Mouse (Mus musculus): Measurements from ENCODE around the gene Zbtb17.

DNA sequence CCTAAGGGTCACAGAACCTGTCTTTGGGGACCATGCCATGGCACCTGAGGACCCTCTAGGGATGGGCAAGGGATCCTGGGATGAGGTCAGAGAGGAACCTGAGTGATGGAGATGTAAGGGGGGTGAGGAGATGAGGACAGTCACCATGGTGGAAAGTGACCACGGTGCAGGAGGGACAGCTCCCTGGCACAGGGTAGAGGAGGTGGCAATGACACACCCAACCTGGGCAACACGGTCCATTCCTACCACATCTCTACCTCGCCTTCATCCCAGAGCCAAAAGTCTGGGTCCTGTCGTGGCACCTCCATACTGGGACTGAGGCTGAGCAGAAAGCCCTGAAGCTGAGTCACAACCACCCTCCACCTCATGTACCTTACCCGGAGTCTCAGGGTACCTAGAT is 21.6 kb upstream of the Zbtb17 start:
- TF ChIP-seq CTCF (IDR thresholded peaks at IDR 0.05; ENCODE audit: low read depth) (no peak), EP300 (optimal IDR thresholded peaks at IDR 0.05) (no peak)

Measured in stomach, postnatal 0 days (tissue).